Mouse (Mus musculus) embryonic facial prominence, embryonic 15.5 days (tissue): ENCODE results near the gene Tep1. TPM values are rescaled to one million over a fixed set of nuclear protein-coding genes. Genes with fewer than 3 reads are reported as not detected.

Experiments
- ATAC-seq: fragments of 200-750 bp; cut with Nextera tagmentation; 2 replicates; pipeline ENCODE4 v1.8.0; 2017; ENCODE audit warnings: low read depth, moderate TSS enrichment; ENCODE audit not compliant: insufficient number of reproducible peaks, low FRiP score, low TSS enrichment
- H3K27ac ChIP-seq: fragments of 300-500 bp; sonication (generic); replicated peaks from 2 replicates; pipeline ENCODE4 v1.5.1; 2015; ENCODE audit warnings: mild to moderate bottlenecking, inconsistent platforms
- H3K27me3 ChIP-seq: fragments of 300-500 bp; sonication (generic); 2 replicates; pipeline ENCODE4 v1.6.1; 2015; ENCODE audit warnings: inconsistent platforms
- H3K36me3 ChIP-seq: fragments of 300-500 bp; sonication (generic); 2 replicates; pipeline ENCODE4 v1.6.1; 2015; ENCODE audit warnings: mild to moderate bottlenecking, inconsistent platforms
- H3K4me1 ChIP-seq: fragments of 300-500 bp; sonication (generic); 2 replicates; pipeline ENCODE4 v1.6.1; 2015; ENCODE audit warnings: inconsistent platforms
- H3K4me2 ChIP-seq: fragments of 300-500 bp; sonication (generic); replicated peaks from 2 replicates; pipeline ENCODE4 v1.6.1; 2015; ENCODE audit warnings: mild to moderate bottlenecking, inconsistent platforms
- H3K4me3 ChIP-seq: fragments of 300-500 bp; sonication (generic); replicated peaks from 2 replicates; pipeline ENCODE4 v1.5.1; 2015; ENCODE audit warnings: mild to moderate bottlenecking, inconsistent platforms
- H3K9ac ChIP-seq: fragments of 300-500 bp; sonication (generic); 2 replicates; pipeline ENCODE4 v1.6.1; 2015; ENCODE audit warnings: inconsistent platforms
- H3K9me3 ChIP-seq: fragments of 300-500 bp; sonication (generic); replicated peaks from 2 replicates; pipeline ENCODE4 v1.6.1; 2016; ENCODE audit warnings: inconsistent platforms
- WGBS: fragments of 180-500 bp; shearing (Covaris S2); methylation state at CpG from one replicate; pipeline ENCODE4 v1.1.7; 2015; 5-methylcytosine and 5-hydroxymethylcytosine counted together
- polyA plus RNA-seq: library from polyadenylated mRNA; unstranded; fragments of >200 nt; fragmentation: Nextera tagmentation; extraction: Ambion mirVana; gene quantifications from 2 replicates; pipeline ENCODE4 v1.2.1, GENCODE M21; 2015

Tep1 gene
- polyA plus RNA-seq, 1 experiment from 2014 or later, result 5.2 TPM

- Histone ChIP-seq H3K27me3 (peaks cover 14% of the 10 kb centered on the region), H3K4me2 (no peak overlapping the region), H3K27ac (no peak overlapping the region), H3K9ac (no peak overlapping the region), H3K4me1 (peaks cover 24% of the 10 kb centered on the region), H3K9me3 (no peaks in the 10 kb centered on the region), H3K36me3 (no peaks in the 10 kb centered on the region), H3K4me3 (no peak overlapping the region)
- ATAC-seq, result no peak
Measured at GRCm38 (mm10) chr14:50895407-50895806, 25.0 kb upstream of the Tep1 start.

GRCm38 (mm10) chr14:50892541-50893459, 22.4 kb upstream of the Tep1 start:
- H3K27ac ChIP-seq, result no peak overlapping the region
- H3K4me2 ChIP-seq, result no peak overlapping the region
- H3K9ac ChIP-seq, result no peak overlapping the region
- 77% methylated on average over 22 of the region's 22 CpGs for WGBS
- no peaks in the 10 kb centered on the region for H3K36me3 ChIP-seq
- no peak for ATAC-seq
- H3K4me3 ChIP-seq, result no peak overlapping the region
- peaks cover 13% of the 10 kb centered on the region for H3K27me3 ChIP-seq
- H3K9me3 ChIP-seq, result no peaks in the 10 kb centered on the region
- H3K4me1 ChIP-seq, result peaks cover 24% of the 10 kb centered on the region

GRCm38 (mm10) chr14:50892091-50892490, 21.7 kb upstream of the Tep1 start:
- no peak overlapping the region for H3K9ac ChIP-seq
- H3K27me3 ChIP-seq, result peaks cover 7% of the 10 kb centered on the region; the same call in 1 of the 2 replicates
- 76% methylated on average over 7 of the region's 7 CpGs for WGBS
- no peaks in the 10 kb centered on the region for H3K36me3 ChIP-seq
- peaks cover 24% of the 10 kb centered on the region for H3K4me1 ChIP-seq
- no peak overlapping the region for H3K27ac ChIP-seq
- no peak overlapping the region for H3K4me3 ChIP-seq
- ATAC-seq, result no peak
- H3K9me3 ChIP-seq, result no peaks in the 10 kb centered on the region
- no peak overlapping the region for H3K4me2 ChIP-seq

GRCm38 (mm10) chr14:50891621-50892020, 21.3 kb upstream of the Tep1 start:
- no peak for ATAC-seq
- H3K36me3 ChIP-seq, result no peaks in the 10 kb centered on the region
- no peak overlapping the region for H3K4me3 ChIP-seq
- H3K27ac ChIP-seq, result no peak overlapping the region
- no peak overlapping the region for H3K9ac ChIP-seq
- H3K4me1 ChIP-seq, result peaks cover 19% of the 10 kb centered on the region
- WGBS, result 85% methylated on average over 8 of the region's 8 CpGs
- H3K27me3 ChIP-seq, result peaks cover 3% of the 10 kb centered on the region; the same call in 1 of the 2 replicates
- H3K4me2 ChIP-seq, result no peak overlapping the region
- no peaks in the 10 kb centered on the region for H3K9me3 ChIP-seq

- H3K27ac ChIP-seq, result no peak overlapping the region
- H3K4me1 ChIP-seq, result no peaks in the 10 kb centered on the region
- no peak overlapping the region for H3K4me3 ChIP-seq
- H3K4me2 ChIP-seq, result no peak overlapping the region
- no peaks in the 10 kb centered on the region for H3K27me3 ChIP-seq
- no peak for ATAC-seq
- no peaks in the 10 kb centered on the region for H3K9me3 ChIP-seq
- no peaks in the 10 kb centered on the region for H3K36me3 ChIP-seq
- H3K9ac ChIP-seq, result no peak overlapping the region
- 76% methylated on average over 6 of the region's 6 CpGs for WGBS
Measured at GRCm38 (mm10) chr14:50876236-50876950, 6.0 kb upstream of the Tep1 start.

- no peak for ATAC-seq
- Histone ChIP-seq H3K27ac (no peak overlapping the region), H3K4me2 (no peak overlapping the region), H3K9ac (no peak overlapping the region), H3K4me1 (peaks cover 2% of the 10 kb centered on the region; the same call in 1 of the 2 replicates), H3K9me3 (no peaks in the 10 kb centered on the region), H3K27me3 (no peaks in the 10 kb centered on the region), H3K4me3 (no peak overlapping the region), H3K36me3 (no peaks in the 10 kb centered on the region)
- WGBS, result 78% methylated on average over 6 of the region's 6 CpGs
Measured at GRCm38 (mm10) chr14:50875591-50876230, 5.4 kb upstream of the Tep1 start.

GRCm38 (mm10) chr14:50875175-50875574, 4.8 kb upstream of the Tep1 start:
- Histone ChIP-seq H3K9ac (no peak overlapping the region), H3K4me3 (no peak overlapping the region), H3K4me2 (no peak overlapping the region), H3K27ac (no peak overlapping the region), H3K4me1 (peaks cover 4% of the 10 kb centered on the region), H3K27me3 (no peaks in the 10 kb centered on the region), H3K9me3 (no peaks in the 10 kb centered on the region), H3K36me3 (no peaks in the 10 kb centered on the region)
- WGBS, result 76% methylated on average over 3 of the region's 3 CpGs
- no peak for ATAC-seq

- H3K4me2 ChIP-seq, result no peak overlapping the region
- 83% methylated on average over 2 of the region's 2 CpGs for WGBS
Measured at GRCm38 (mm10) chr14:50871284-50871683, 924 bp upstream of the Tep1 start.

GRCm38 (mm10) chr14:50870805-50871143, 414 bp upstream of the Tep1 start:
- no peak for ATAC-seq
- peak overlapping the region; percentile 70 for H3K4me2 ChIP-seq
- H3K9me3 ChIP-seq, result no peaks in the 10 kb centered on the region
- WGBS, result 26% methylated on average over 5 of the region's 5 CpGs
- H3K4me1 ChIP-seq, result peaks cover 4% of the 10 kb centered on the region
- H3K27me3 ChIP-seq, result no peaks in the 10 kb centered on the region
- no peaks in the 10 kb centered on the region for H3K36me3 ChIP-seq
- H3K9ac ChIP-seq, result peak overlapping the region; percentile 53; the same call in 1 of the 2 replicates
- H3K27ac ChIP-seq, result peak overlapping the region; percentile 72; the same call in 1 of the 2 replicates
- peak overlapping the region; percentile 58 for H3K4me3 ChIP-seq

More at GRCm38 (mm10) chr14:50871284-50871683, 924 bp upstream of the Tep1 start:
- no peak for ATAC-seq
- no peak overlapping the region for H3K27ac ChIP-seq
- no peak overlapping the region for H3K9ac ChIP-seq
- no peaks in the 10 kb centered on the region for H3K9me3 ChIP-seq
- H3K27me3 ChIP-seq, result no peaks in the 10 kb centered on the region
- peaks cover 4% of the 10 kb centered on the region for H3K4me1 ChIP-seq
- no peak overlapping the region for H3K4me3 ChIP-seq
- no peaks in the 10 kb centered on the region for H3K36me3 ChIP-seq

- H3K4me2 ChIP-seq, result no peak overlapping the region
- H3K9me3 ChIP-seq, result no peaks in the 10 kb centered on the region
- no peaks in the 10 kb centered on the region for H3K36me3 ChIP-seq
- ATAC-seq, result no peak
- no peak overlapping the region for H3K9ac ChIP-seq
- H3K27ac ChIP-seq, result no peak overlapping the region
- no peak overlapping the region for H3K4me3 ChIP-seq
- WGBS, result 88% methylated on average over 5 of the region's 5 CpGs
- H3K27me3 ChIP-seq, result no peaks in the 10 kb centered on the region
- H3K4me1 ChIP-seq, result peaks cover 4% of the 10 kb centered on the region
Measured at GRCm38 (mm10) chr14:50868656-50869055, 1.7 kb downstream of the Tep1 start.

GRCm38 (mm10) chr14:50868211-50868610, 2.1 kb downstream of the Tep1 start:
- no peak overlapping the region for H3K9ac ChIP-seq
- no peak for ATAC-seq
- H3K4me3 ChIP-seq, result no peak overlapping the region
- no peak overlapping the region for H3K4me2 ChIP-seq
- H3K4me1 ChIP-seq, result peaks cover 4% of the 10 kb centered on the region
- no peak overlapping the region for H3K27ac ChIP-seq
- H3K9me3 ChIP-seq, result no peaks in the 10 kb centered on the region
- WGBS, result 76% methylated on average over 4 of the region's 4 CpGs
- H3K36me3 ChIP-seq, result no peaks in the 10 kb centered on the region
- no peaks in the 10 kb centered on the region for H3K27me3 ChIP-seq
